Mouse (Mus musculus) frontal cortex, postnatal 25 days (tissue): ENCODE measurements at regions not wholly inside any gene's neighbourhood (a gene's known extent, or its start where the extent isn't known, plus 50 kb on each side); places are given as distances from the start of the nearest gene placed in this dataset.

Experiments
- DNase-seq, 2 experiments: peaks; one replicate each; pipeline ENCODE4 v3.0.0; 2022; ENCODE audit warnings: low spot score in 2 of 2

DNA sequence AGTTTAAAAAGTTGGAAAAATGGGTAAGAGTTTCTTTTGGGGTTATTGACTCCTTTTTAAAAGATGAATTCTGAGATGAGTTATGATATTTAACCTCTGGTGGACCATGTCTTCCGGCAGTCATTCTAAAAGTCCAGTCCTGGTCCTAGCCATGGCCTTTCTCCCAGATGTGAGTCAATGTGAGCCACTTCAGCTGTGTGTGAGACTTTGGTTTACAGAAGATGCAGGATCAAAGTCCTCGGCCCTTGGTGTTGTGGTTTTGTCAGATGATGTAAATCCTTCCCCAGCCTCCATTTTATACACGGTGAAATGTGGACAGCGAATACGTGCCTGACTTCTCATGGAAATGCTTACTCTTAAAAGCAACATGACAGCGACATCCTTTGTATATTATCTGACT is 287.0 kb upstream of the Tmem132c start:
- no peak for DNase-seq

DNA sequence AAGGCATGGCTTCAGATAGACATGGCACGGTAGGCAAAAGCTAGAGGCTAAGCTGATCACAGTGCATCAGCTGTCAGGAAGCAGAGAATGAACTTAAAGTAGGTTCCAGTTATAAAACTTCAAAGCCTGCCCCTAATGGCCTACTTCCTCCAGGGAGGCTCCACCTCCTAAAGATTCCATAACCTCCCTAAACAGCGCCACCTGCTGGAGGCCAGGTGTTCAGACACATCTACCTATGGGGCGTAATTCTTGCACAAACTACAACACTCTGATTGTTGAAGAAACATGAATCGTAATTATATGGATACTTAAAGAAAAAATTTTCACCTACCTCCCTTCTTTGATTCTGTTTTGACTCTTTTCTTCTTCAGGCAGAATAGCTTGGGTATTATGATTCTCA is 277.0 kb upstream of the Tmem132c start:
- no peak for DNase-seq

DNA sequence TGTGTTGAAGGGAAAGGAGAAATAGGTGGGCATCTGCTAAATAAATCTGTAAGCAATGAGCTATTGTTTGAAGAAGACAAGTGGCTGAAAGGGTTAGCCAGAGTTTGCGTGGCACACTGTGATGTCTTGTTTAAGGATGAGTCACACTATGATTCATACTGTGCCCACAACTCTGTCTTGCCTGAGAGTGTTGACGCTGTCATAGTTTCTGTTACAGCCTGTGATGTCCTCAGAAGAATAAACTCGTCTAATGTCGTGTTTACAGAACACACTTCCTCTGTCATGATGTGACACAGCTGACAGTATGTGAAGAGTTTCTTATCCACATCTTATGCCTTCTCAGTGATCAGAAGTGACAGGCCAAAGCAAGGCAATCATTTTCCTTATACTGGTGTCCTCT is 274.5 kb upstream of the Tmem132c start:
- no peak for DNase-seq

DNA sequence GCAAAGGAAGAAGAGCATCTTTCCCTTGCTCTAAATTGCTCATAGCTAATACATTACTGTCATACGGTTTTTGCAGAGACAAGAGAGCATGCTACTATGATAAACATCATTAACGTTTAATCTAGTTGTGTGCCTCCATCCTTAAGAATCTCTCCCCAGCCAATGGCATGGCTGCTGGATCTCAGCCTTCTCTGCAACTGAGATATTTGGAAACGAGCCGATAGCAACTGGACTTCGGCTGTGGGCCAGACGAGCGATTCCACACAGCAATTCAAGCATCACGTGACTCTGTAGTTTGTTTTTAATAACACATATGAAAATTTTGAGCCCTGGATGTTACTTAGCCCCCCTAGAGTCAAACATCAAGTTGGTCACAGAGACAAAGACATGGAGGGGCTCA is 272.2 kb upstream of the Tmem132c start:
- no peak for DNase-seq

DNA sequence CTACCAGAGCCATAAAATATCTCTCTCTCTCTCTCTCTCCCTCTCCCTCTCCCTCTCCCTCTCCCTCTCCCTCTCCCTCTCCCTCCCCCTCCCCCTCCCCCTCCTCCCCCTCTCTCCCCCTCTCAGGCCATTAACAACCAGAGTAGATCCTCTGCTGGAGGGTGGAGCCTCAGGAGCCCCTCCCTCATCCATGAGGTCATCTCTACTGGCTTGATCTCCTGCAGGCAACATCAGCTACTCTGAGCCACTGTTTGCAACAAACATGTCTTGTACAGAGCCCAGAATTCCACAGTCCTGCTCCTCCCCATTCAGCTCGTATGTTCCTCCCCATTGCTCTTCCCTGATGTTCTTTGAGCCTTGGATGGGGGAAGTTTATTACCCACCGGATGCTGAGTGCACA is 270.3 kb upstream of the Tmem132c start:
- DNase-seq, result no peak

DNA sequence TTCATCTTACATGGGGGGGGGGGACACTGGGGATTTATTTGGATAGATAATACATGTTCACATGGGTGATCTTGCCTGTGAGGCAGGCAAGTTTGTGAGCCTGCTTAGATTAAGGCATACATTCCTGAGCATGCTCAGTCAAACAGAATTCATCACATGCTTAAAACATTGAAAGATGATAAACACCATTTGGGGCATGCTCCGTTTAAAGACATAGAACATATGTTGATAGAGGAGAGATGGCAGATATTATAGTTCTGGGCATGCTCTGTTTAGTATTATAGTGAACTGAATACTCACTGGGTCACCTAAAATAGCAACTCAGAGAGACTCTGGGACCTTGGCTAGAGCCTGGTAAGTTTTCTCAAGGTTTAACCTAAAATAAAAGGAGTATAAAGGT is 269.6 kb upstream of the Tmem132c start:
- DNase-seq, result no peak

DNA sequence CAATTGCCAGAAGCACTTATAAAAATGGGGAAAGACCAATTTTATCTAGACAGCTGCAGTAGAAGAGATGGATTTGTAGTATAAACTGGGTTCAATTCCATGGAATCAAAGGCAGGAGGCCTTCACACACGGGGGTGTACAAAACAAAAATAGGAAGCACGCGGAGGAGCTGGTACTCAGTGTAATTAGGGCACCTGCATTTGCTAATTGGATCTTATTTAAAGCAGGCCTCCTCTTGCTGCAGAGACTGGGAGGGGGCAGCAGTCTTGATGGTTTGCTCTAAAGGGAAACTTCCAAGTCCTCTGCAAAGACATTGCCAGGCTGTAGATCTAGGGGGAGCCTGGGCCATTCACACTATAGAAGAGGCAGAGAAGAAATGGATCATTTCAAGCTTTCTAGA is 268.2 kb upstream of the Tmem132c start:
- no peak for DNase-seq

DNA sequence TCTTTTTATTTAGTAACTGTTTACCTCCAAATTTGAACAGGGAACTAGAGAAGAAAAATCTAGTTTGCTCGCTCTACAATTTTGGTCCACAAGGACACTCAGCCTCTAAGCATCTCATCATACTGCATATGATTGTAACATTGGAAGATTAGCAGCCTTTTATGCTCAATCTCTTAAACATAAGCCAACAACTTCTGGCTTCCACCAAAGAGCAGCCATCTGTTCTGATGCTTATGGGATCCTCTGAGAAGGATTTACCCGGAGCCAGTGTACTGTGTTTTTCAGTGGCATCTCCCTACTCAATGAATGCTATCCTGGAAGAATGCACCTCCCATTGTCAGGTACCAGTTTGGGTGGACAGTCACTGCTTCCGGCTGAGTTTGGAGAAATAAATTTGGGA is 267.0 kb upstream of the Tmem132c start:
- no peak for DNase-seq

DNA sequence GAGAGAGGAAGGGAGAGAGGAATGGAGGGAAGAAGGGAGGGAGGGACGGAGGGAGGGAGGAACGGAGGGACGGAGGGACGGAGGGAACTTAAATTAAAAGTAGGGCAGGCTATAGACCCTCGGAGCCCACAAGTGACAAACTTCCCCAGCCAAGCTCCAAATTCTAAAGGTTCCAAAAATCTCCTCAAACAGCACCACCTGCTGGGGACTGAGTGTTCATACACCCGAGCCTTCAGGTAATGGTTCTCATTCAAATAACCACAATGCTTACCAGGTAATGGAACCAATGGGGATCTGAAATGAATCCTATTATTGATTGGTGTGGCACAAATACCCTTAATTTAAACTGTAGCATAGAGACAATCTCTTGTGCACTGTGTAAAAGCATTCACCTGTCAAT is 246.0 kb upstream of the Tmem132c start:
- DNase-seq, result no peak

DNA sequence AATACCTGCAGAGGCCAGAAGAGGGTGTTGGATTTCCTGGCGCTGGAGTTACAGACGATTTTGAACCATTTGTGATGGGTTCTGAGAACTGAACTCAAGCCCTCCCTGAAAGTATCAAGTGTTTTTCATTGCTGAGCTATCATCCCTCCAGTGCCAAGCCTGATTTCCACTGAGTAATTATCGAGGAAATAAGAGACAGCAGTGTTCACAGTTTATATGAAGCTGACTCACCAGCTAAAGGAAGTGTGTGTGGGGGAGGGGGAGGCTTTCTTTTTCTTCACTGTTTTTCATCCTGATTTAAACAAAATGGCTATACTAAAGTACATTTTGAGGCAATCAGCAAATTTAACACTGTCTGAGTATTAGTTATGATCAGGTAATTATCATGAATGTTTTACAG is 227.4 kb upstream of the Tmem132c start:
- DNase-seq, result no peak

DNA sequence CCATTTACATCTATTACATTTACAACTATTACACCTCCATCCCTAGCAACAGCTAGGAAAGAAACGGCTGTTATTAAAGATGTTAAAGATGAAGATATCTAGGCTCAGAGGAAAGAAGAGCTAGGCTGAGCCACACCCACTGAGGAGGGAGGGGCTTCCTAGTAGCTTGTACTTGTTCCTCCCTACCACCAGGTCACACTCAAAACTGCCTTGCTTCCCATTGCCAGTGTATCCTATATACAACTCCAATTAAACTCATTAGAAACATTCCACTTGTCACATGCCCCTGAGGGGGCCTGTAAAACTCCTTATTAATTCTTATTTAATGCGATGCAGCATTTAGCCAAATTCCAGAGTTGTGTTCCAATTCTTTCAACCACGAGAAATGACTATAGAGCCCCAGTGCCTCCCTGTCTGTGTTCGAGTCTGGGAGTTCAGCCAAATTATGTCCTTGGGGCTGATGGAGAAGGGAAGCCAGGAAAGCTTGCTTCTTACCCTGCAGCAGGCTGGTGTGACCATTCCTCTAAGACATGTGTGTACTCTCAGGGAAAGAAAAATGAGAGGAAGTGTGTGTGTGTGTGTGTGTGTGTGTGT is 225.0 kb upstream of the Tmem132c start:
- no peak for DNase-seq

DNA sequence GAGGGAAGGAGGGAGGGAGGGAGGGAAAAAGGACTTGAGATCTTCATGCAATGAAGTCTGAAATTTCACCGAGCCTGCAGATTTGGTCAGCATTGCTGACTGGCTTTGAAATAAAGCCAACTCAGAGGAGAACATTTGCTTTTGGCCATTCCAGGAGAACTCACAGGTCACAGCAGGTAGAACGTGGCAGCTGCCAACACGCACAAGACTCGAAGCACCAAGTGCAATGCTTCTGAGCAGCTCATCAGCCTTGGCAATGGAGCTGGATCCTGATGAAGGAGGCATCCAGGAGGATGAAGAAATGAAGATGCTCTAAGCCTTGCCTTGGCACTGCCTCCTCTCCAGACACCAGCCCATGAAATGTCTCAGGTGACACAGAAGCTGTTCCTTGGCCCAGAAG is 223.6 kb upstream of the Tmem132c start:
- no peak for DNase-seq

DNA sequence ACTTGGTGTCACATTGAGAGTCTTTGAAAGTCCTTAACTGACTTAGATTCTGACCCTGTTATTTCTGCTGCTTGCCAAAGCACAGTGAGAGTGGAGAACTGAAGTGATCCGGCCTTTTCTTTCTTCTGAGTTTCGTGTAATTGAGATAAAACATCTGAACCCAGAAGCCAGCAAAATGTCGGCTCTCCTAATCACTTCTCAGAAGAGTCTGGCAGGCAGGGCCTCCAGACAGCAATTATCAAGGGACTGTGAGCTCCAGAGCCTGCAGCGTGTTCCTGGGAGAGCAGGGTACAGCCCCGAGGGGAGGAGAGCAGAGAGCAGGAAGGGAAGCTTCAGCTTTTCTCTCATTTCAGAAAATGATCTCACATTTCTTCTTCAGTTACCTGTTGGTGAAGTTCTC is 205.1 kb upstream of the Tmem132c start:
- DNase-seq, result no peak

DNA sequence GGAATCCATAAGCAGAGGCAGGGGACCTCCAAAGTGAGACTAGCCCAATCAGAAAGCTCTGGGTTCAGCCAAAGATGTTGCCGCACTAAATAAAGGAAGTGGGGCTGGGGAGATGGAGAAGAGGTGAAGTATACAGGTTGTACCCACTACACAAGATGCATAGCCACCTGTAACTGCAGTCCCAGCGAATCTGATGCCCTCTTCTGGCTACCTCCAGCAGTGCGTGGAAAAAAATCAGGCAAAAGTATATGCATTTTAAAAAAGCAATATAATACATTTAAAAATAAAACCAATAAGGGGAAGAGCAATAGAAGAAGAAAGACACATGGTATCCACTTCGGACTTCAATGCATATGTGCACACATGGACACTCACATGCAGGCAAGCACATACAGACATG is 183.8 kb upstream of the Tmem132c start:
- no peak for DNase-seq

DNA sequence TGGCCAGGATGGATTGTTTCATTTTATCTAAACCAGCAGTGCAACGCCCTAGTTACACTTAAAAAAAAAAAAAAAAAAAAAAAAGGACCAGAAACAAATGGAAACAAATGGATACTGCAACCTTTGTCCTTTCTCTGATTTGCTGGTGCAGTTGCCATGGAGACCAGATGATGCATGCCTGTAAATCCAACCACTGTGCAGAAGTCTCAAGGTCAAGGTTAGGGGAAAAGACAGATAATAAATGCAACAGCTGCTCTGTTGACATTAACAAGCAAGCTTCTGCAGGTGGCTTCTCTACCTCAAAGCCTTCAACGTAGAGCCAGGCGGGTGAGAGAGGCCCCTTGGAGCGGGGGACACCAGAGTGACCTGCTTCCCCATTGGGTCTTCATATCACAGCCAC is 167.3 kb upstream of the Tmem132c start:
- DNase-seq, result no peak
